Mouse (Mus musculus) mouse embryonic stem cell (cell line): ENCODE results near the gene Vmp1.

Source experiments
- in situ Hi-C, 2 experiments: fragments of 300-500 bp; cut with MboI; formaldehyde crosslinking; loops; 1 replicate in 1 of 2; 3 replicates in 1 of 2; pipeline ENCODE4 v1.14.3; 2019 to 2020; ENCODE audit warnings: low sequenced_read_pairs in 2 of 2, low pct_unique_long_range_greater_than_20kb in 1 of 2, mixed read lengths in 1 of 2; ENCODE audit not compliant: unreplicated experiment in 1 of 2

Gene Vmp1

GRCm38 (mm10) chr11:86680729-86681128, 2.9 kb downstream of the Vmp1 start:
- in situ Hi-C loops: no loop called here

- in situ Hi-C loops: no loop called here
Observed at GRCm38 (mm10) chr11:86678957-86679356, 4.7 kb downstream of the Vmp1 start.

GRCm38 (mm10) chr11:86675520-86675919, 8.1 kb downstream of the Vmp1 start:
- in situ Hi-C loops: no loop called here

- in situ Hi-C loops: no loop called here
Observed at GRCm38 (mm10) chr11:86672772-86673171, 10.9 kb downstream of the Vmp1 start.

- in situ Hi-C loops: no loop called here
Observed at GRCm38 (mm10) chr11:86671041-86671675, 12.5 kb downstream of the Vmp1 start.

GRCm38 (mm10) chr11:86668169-86668568, 15.5 kb downstream of the Vmp1 start:
- in situ Hi-C loops: no loop called here

- in situ Hi-C loops: no loop called here
Observed at GRCm38 (mm10) chr11:86667553-86667952, 16.1 kb downstream of the Vmp1 start.

- in situ Hi-C loops: no loop called here
Observed at GRCm38 (mm10) chr11:86664406-86664805, 19.2 kb downstream of the Vmp1 start.

- in situ Hi-C loops: no loop called here
Observed at GRCm38 (mm10) chr11:86663977-86664376, 19.7 kb downstream of the Vmp1 start.

GRCm38 (mm10) chr11:86662986-86663895, 20.4 kb downstream of the Vmp1 start:
- in situ Hi-C loops: no loop called here

GRCm38 (mm10) chr11:86657863-86658262, 25.8 kb downstream of the Vmp1 start:
- in situ Hi-C loops: loop anchor here (5.0 to 10.0 kb wide), 2 partner anchors 81 to 93 kb away; no protein-coding TSS in a partner anchor

GRCm38 (mm10) chr11:86656849-86657567, 26.6 kb downstream of the Vmp1 start:
- in situ Hi-C loops: loop anchor here (5.0 to 10.0 kb wide), 2 partner anchors 80 to 92 kb away; no protein-coding TSS in a partner anchor

GRCm38 (mm10) chr11:86655671-86656070, 28.0 kb downstream of the Vmp1 start:
- in situ Hi-C loops: loop anchor here (5.0 to 10.0 kb wide), 2 partner anchors 78 to 91 kb away; no protein-coding TSS in a partner anchor

GRCm38 (mm10) chr11:86654096-86654495, 29.5 kb downstream of the Vmp1 start:
- in situ Hi-C loops: loop anchor here in 1 of 2 experiments (10.0 kb wide), 1 partner anchor 89 kb away; no protein-coding TSS in a partner anchor

GRCm38 (mm10) chr11:86653446-86653845, 30.2 kb downstream of the Vmp1 start:
- in situ Hi-C loops: loop anchor here in 1 of 2 experiments (10.0 kb wide), 1 partner anchor 89 kb away; no protein-coding TSS in a partner anchor

- in situ Hi-C loops: loop anchor here in 1 of 2 experiments (10.0 kb wide), 1 partner anchor 88 kb away; no protein-coding TSS in a partner anchor
Observed at GRCm38 (mm10) chr11:86652578-86652979, 31.1 kb downstream of the Vmp1 start.

- in situ Hi-C loops: loop anchor here in 1 of 2 experiments (10.0 kb wide), 1 partner anchor 86 kb away; no protein-coding TSS in a partner anchor
Observed at GRCm38 (mm10) chr11:86650676-86651075, 33.0 kb downstream of the Vmp1 start.

GRCm38 (mm10) chr11:86649542-86649941, 34.1 kb downstream of the Vmp1 start:
- in situ Hi-C loops: no loop called here
